Mouse (Mus musculus) urinary bladder, postnatal 10 days (tissue): ENCODE results near the gene Krtap4-6.
"Not testable (repeated sequence)": the region's sequence is repeated elsewhere in the genome, so short reads cannot be mapped to it uniquely, and the experiment has no call there.

Source experiments
- DNase-seq: peaks from one replicate; pipeline ENCODE4 v3.0.0; 2022; ENCODE audit warnings: low spot score

The Krtap4-6 gene

DNA sequence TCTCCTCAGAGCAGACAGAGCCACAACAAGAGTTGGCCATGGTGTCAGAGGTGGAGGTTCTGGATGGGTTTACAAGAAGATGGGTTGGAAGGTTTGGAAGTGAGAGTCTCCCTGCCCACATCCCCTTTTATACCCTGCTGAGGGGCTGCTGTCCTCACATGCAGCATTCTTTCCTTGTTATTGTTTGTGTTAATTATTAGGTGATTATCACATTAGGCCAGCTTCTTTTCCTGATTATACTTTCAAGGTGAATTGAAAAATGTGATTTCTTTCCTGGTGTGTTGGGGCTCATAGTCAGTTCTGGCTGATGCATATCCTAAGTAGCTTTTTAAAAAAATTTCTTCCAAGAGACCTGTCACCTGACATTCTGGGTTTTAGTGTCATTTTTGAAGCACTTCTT is at the start of gene Krtap4-6:
Gene Krtap4-6, minus strand, starts transcription at position 101 of the 400 bp plus-strand sequence.
- no peak for DNase-seq

DNA sequence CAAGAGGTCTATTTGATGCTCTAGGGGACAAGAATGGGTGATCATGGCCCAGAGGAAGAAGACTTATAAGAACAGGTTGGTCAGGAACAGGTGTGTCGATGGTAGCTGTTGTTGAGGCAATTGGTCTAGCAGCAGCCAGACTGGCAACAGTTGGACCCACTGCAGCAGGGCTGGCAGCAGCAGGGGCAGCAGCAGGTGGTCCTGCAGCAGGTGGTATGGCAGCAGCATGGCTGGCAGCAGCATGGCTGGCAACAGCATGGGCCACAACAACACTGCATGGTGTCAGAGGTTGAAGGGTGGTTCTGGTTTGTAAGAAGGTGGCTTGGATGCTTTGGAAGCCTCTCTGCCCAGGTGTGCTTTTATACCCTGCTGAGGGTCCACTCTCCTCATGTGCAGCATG is 24.7 kb upstream of the Krtap4-6 start, which contains the start of gene Gm14190:
Gene Gm14190, minus strand, starts transcription at position 278 of the 400 bp plus-strand sequence.
- no peak for DNase-seq

DNA sequence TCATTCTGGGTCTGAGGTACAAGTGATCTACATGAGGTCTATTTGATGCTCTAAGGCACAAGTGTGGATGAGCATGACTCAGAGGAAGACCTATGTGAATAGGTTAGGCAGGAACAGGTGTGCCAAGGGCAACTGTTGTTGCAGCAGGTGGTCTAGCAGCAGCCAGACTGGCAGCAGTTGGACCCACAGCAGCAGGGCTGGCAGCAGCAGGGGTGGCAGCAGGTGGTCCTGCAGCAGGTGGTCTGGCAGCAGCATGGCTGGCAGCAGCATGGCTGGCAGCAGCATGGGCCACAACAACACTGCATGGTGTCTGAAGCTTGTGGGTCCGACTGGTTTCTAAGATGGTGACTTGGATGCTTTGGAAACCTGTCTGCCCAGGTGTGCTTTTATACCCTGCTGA is 19.5 kb upstream of the Krtap4-6 start:
- DNase-seq, result not testable (repeated sequence)

DNA sequence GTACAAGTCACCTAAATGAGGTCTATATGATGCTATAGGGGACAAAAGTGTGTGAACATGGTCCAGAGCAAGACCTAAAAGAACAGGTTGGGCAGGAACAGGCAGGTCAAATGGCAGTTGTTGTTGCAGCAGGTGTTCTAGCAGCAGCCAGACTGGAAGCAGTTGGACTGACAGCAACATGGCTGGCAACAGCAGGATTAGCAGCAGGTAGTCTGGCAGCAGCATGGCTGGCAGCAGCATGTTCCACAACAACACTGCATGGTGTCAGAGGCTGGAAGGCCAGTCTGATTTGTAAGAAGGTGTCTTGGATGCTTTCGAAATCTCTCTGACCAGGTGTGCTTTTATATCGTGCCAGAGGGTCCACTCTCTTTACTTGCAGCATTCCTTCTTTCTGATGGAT is 17.7 kb upstream of the Krtap4-6 start:
- no peak for DNase-seq

DNA sequence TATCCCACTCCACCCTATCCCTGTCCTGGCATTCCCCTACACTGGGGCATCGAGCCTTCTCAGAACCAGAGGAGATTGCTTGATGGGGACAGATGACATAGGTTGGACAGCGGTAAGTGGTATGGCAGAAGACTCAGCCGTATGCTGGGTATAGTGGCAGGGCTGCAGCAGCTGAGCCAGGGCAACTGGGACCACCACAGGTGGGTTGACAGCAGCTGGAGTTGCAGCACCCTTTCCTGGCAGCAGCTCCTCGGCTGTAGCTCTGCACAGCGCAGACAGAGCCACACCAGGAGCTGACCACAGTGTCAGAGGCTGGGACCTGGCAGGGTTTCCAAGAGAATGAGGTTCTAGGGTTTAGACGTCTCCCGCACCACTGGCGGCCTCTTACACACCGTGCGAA is 3.0 kb downstream of the Krtap4-6 start:
- no peak for DNase-seq

DNA sequence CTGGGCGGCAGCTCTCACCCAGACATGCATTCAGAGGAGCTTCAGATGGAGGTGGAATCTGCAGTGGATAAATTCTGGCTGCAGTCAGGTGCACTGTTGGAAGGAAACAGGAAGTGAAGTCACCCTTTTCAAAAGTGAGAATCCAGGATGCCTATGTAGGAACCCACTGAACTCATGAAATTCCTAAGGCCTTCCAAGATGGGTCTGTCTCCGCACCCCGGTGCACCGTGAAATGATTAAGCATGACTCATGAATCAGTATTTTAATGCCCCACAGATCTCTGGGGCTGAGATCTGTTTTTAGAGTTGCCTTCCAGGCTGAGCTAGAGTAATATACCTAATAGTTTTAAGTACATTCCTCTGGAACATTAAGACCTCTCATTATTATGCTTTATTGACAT is 6.5 kb downstream of the Krtap4-6 start:
- DNase-seq, result no peak

DNA sequence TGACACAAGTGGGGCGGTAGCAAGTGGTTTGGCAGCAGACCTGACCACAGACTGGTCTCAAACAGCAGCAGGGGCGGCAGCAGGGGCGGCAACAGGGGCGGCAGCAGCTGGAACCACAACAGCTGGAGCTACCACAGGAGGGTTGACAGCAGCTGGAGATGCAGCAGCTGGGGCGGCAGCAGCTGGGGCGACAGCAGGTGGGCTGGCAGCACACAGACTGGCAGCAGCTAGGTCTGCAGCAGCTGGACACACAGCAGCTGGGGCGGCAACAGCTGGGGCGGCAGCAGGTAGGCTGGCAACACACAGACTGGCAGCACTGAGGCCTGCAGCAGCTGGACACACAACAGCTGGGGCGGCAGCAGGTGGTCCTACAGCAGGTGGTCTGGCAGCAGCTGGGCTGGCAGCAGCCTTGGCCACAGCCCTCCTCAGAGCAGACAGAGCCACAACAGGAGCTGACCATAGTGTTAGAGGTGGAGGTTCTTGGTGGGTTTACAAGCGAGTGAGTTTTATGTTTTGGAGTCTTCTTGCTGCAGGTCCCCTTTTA is 7.2 kb downstream of the Krtap4-6 start, which contains the start of gene Gm11563:
Gene Gm11563, minus strand, starts transcription at position 494 of the 544 bp plus-strand sequence.
- DNase-seq, result not testable (repeated sequence)

DNA sequence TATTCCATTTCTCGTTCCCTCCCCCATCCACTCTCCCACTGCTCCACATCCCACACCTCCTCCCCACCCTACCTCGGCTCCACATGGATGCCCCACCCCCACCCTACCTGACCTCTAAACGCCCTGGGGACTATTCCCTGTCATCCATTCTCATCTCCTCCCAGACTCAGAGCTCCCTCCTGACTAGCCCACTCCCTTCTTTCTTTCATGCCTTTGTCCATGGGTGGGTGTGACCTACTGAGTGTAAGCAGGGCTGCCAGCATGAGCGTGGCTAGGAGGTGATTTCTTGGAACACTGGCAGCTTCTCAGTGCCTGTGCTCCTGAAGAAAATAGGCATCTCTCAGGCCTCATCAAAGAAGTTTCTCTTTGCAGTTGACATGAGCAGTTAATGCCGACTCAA is 8.7 kb downstream of the Krtap4-6 start:
- no peak for DNase-seq

DNA sequence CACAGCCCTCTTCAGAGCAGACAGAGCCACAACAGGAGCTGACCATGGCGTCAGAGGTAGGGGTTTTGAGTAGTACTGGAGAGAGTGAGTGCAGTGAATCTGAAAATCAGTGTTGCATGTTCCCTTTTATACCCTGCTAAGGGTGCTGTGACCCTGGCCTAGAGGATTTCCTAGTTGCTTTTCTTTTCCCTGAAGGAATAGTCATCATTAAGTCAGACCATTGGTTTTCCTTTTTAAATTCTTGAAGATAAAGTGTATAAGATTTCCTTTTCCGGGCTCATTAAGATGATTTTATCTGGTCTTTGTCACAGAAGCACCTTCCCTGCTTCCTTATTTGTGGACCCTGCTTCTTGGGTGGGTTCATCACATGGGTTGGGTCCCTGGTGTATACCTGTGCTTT is 15.6 kb downstream of the Krtap4-6 start, which contains the start of gene Gm11555:
Gene Gm11555, minus strand, starts transcription at position 101 of the 400 bp plus-strand sequence.
- DNase-seq, result no peak

DNA sequence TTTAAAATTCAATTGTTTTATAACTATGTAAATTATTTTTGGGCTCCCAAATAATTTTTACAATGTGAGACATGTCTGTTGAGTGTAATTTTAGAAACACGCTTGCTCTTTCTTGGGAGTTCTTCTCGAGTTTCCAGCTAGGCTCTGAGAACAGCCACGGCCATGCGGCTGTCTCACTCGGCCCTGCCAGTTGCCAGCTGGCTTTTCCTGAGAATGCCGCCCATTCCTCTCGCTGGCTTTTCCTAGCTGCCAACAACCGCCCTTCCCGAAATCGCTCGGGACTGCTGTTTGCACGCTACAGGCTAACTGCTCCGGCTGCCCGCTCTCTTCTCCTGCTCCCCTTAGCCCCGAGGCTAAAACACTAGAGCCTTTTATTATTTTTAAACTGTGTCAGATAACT is 19.3 kb downstream of the Krtap4-6 start:
- no peak for DNase-seq

DNA sequence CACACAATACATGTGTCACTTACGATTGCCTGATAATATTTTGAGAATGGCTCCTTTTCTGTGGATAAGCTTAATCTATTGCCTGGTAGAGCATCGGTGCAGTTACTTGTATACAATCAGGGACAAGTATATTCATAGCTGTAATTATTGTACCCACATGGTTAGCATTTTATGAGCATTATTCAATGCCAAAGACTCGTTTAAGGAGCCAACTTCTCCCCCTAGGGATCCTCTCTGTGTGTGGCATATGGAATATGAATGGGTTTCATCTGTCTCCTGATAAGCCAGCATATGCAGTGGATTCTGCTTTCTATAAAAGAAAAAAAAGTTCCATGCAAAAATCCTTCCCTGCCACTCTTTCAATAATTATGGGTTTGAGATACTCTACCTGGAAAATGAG is 21.4 kb downstream of the Krtap4-6 start:
- no peak for DNase-seq

DNA sequence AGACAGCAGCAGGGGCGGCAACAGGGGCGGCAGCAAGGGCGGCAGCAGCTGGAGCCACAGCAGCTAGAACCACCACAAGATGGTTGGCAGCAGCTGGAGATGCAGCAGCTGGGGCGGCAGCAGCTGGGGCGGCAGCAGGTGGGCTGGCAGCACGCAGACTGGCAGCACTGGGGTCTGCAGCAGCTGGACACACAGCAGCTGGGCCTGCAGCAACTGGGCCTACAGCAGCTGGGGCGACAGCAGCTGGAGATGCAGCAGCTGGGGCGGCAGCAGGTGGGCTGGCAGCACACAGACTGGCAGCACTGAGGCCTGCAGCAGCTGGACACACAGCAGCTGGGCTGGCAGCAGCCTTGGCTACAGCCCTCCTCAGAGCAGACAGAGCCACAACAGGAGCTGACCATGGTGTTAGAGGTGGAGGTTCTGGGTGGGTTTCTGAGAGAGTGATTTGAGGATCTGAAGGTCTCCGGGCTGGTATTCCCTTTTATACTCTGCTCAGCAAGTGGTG is 22.1 kb downstream of the Krtap4-6 start, which contains the start of gene Krtap4-7:
Gene Krtap4-7, minus strand, starts transcription at position 455 of the 505 bp plus-strand sequence.
- not testable (repeated sequence) for DNase-seq

DNA sequence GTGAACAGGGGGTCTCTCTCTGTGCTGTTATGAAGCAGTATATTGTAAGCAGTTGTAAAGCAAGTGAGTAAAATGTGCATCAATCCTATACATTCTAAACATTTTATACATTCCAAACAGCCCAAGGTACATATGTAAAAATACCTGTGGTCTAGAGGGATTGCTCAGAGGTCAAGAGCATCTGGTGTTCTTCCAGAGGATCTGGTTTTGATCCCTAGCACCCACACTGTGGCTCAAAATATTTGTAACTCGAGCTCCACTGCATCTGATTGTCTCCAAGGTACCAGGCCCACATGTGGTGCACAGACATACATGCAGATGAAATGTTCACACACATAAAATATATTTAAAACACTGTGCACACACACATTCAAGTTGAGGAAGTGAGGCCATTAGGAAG is 24.8 kb downstream of the Krtap4-6 start:
- no peak for DNase-seq

DNA sequence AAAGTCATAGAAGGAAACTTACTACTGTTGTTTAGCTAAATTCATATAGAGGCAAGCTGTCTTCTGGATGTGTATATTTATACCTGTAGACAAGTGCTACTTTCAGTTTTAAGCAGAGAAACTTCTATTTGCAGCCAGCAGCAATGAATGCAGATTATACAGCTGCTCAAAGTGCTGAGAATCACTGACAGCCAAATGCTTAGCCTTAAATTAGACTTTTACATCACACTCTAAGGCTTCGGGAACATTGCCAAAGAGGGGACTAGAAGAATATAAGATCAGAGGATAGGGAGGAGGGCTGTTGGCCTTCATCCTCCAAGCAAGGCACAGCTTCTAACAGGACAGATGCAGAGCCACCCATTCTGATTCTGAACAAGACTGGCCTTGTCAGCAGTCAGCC is 28.7 kb downstream of the Krtap4-6 start:
- no peak for DNase-seq

DNA sequence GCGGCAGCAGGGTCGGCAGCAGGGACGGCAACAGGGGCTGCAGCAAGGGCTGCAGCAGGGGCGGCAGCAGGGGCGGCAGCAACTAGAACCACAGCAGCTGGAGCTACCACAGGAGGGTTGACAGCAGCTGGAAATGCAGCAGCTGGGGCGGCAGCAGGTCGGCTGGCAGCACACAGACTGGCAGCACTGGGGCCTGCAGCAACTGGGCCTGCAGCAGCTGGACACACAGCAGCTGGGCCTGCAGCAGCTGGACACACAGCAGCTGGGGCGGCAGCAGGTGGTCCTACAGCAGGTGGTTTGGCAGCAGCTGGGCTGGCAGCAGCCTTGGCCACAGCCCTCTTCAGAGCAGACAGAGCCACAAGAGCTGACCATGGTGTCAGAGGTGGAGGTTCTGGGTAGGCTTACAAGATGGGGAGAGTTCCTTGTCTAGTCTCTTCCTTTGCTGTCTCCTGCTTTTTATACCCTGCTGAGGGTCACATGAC is 31.1 kb downstream of the Krtap4-6 start, which contains the start of gene Krtap4-2:
Gene Krtap4-2, minus strand, starts transcription at position 432 of the 482 bp plus-strand sequence.
- no peak for DNase-seq

DNA sequence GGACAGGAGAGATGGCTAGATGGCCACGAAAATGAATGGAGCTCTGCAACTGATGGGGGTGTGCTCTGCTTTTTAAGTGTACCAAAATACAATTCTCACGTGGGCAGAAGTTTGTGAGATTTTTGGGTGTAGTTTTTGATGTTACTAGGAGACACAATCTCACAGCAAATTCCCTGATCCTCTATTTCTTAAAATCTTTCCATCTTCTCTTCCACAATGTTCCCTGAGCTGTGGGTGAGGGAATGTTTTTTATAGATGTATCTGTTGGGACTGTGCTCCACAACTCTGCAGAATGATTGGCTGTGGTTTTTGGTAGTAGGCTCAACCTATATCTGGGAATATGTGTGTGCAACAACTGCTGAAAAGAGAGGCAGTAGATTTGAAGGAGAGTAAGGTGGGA is 32.5 kb downstream of the Krtap4-6 start:
- no peak for DNase-seq

DNA sequence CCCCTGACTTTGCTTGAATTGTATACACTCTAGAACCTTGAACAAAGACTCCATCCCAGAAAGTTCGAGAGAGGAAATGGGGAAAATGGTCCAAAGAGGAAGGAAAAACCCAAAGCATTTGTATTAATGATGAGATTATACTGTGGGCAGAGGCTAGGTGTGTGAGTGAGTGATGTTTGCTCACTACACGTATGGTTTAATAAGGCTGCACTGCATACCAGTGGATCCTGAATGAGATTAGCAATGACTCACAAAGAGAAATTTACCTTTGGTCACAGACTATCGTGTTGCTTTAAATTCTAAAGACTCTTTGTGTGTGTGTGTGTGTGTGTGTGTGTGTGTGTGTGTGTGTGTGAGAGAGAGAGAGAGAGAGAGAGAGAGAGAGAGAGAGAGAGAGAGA is 34.9 kb downstream of the Krtap4-6 start:
- DNase-seq, result no peak

DNA sequence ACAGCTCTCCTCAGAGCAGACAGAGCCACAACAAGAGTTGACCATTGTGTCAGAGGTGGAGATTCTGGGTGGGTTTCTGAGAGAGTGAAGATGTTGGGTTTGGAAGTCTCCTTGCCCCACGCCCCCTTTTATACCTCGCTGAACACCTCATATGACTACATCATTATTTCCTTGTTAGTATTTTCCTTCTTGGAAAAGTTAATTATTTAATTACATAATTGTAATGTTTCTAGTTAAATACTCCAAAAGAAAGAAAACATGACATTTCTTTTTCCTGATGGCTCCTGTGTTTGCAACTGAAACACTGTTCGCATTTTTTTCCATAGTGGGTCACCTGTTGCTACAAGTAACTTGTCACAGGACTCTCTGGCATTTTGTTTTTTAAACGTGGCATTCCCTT is 37.6 kb downstream of the Krtap4-6 start, which contains the start of gene Krtap4-1:
Gene Krtap4-1, minus strand, starts transcription at position 101 of the 400 bp plus-strand sequence.
- no peak for DNase-seq

DNA sequence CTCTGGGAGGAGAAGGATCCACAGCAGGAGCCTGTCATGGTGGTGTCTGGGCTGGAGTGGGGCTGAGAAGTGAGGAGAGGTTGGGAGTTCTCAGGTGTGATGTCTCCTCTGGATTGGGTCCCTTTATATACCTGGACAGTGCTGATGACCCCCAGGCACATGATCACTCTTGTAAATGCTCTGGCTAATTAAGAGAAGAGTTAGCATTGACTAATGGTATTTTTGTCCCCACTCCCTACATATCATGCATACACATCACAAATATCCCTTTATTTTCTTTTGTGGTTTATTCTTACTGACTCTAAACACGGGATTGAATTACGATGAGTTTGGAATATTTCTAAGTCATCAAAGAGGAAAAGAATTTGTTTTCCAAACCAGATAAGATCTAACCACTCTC is 45.4 kb downstream of the Krtap4-6 start, which contains the start of gene Gm11562:
Gene Gm11562, minus strand, starts transcription at position 101 of the 400 bp plus-strand sequence.
- DNase-seq, result no peak
